Mouse (Mus musculus) lung, postnatal 0 days (tissue): ENCODE measurements around the gene Celsr1.

ENCODE experiments used
- CTCF ChIP-seq: IDR thresholded peaks from 2 replicates; pipeline ENCODE4 v1.5.1; 2016; ENCODE audit warnings: antibody characterized with exemption, mild to moderate bottlenecking
- EP300 ChIP-seq: IDR thresholded peaks from 2 replicates; pipeline ENCODE4 v1.6.1; 2016; ENCODE audit warnings: antibody characterized with exemption, mild to moderate bottlenecking, control low read depth

GRCm38 (mm10) chr15:85859490-85860031 lies 174.0 kb downstream of the Celsr1 start, which contains the start of gene Gtse1:
- TF ChIP-seq EP300 (no peak), CTCF (no peak)
